Mouse (Mus musculus) liver, adult 2 months (tissue): ENCODE data around the gene Kdm4a. TPM values are rescaled to one million over a fixed set of nuclear protein-coding genes. Genes with fewer than 3 reads are reported as not detected.
A peak's percentile ranks its signal among the peaks of the same experiment; 100 is the strongest.

Experiments
- DNase-seq: peaks from one replicate; pipeline ENCODE4 v3.0.0-alpha.2; 2011; ENCODE audit warnings: low read depth, low spot score; ENCODE audit errors: extremely low read depth
- H3K27ac ChIP-seq: fragments of 200-500 bp; replicated peaks from 2 replicates; pipeline ENCODE4 v1.5.1; 2012; ENCODE audit warnings: low read depth, mild to moderate bottlenecking, control low read depth, inconsistent platforms, low read length; ENCODE audit not compliant: insufficient read depth
- H3K27me3 ChIP-seq: fragments of 200-500 bp; 2 replicates; pipeline ENCODE4 v1.6.1; 2012; ENCODE audit warnings: mild to moderate bottlenecking, moderate library complexity, low read length, inconsistent platforms; ENCODE audit not compliant: control insufficient read depth, insufficient read depth
- H3K36me3 ChIP-seq: fragments of 200-500 bp; 2 replicates; pipeline ENCODE4 v1.6.1; 2012; ENCODE audit warnings: low read length, inconsistent platforms; ENCODE audit not compliant: control insufficient read depth, insufficient read depth
- H3K4me1 ChIP-seq: fragments of 200-500 bp; 2 replicates; pipeline ENCODE4 v1.6.1; 2011; ENCODE audit warnings: low read length; ENCODE audit not compliant: control insufficient read depth, insufficient read depth
- H3K4me3 ChIP-seq: fragments of 200-500 bp; 2 replicates; pipeline ENCODE4 v1.5.1; 2011; ENCODE audit warnings: low read depth, mild to moderate bottlenecking, control low read depth, low read length, moderate library complexity; ENCODE audit not compliant: insufficient read depth
- H3K79me2 ChIP-seq: fragments of 200-500 bp; 2 replicates; pipeline ENCODE4 v1.6.1; 2012; ENCODE audit warnings: inconsistent platforms, mild to moderate bottlenecking, low read length, moderate library complexity; ENCODE audit not compliant: control insufficient read depth, insufficient read depth
- H3K9ac ChIP-seq: fragments of 200-500 bp; 2 replicates; pipeline ENCODE4 v1.6.1; 2012; ENCODE audit warnings: low read depth, mild to moderate bottlenecking, control low read depth, inconsistent platforms, low read length
- CTCF ChIP-seq: fragments of 200-500 bp; IDR thresholded peaks from 2 replicates; pipeline ENCODE4 v1.5.1; 2011; ENCODE audit warnings: low read depth, low read length, control low read depth
- POLR2A ChIP-seq: fragments of 200-500 bp; IDR thresholded peaks from 2 replicates; pipeline ENCODE4 v1.6.1; 2011; ENCODE audit warnings: low read length, control low read depth; ENCODE audit not compliant: insufficient read depth; ENCODE audit errors: extremely low read depth
- WGBS: fragments of 180-500 bp; shearing (Covaris S2); methylation state at CpG from one replicate; pipeline ENCODE4 v1.1.7; 2018; 5-methylcytosine and 5-hydroxymethylcytosine counted together
- polyA plus RNA-seq: library from polyadenylated mRNA; depleted of rRNA; stranded (reverse); fragments of >200 nt; gene quantifications from 2 replicates; pipeline ENCODE4 v1.2.3, GENCODE M21; 2012
- total RNA-seq: library from RNA; depleted of rRNA; stranded (reverse); fragments of >200 nt; gene quantifications from 2 replicates; pipeline ENCODE4 v1.2.3, GENCODE M21; 2014

The Kdm4a gene
- total and polyA plus RNA-seq, 2 experiments, result 10.5 to 15.3 TPM

- peaks cover 7% of the 10 kb centered on the region; the same call in 1 of the 2 replicates for H3K36me3 ChIP-seq
- H3K27me3 ChIP-seq, result no peaks in the 10 kb centered on the region
- no peak for TF ChIP-seq POLR2A
- no peak for TF ChIP-seq CTCF
- no peak overlapping the region for H3K9ac ChIP-seq
- H3K4me3 ChIP-seq, result no peak overlapping the region
- no peak overlapping the region for H3K27ac ChIP-seq
- peaks cover 35% of the 10 kb centered on the region for H3K79me2 ChIP-seq
- WGBS, result 83% methylated on average over 7 of the region's 7 CpGs
- DNase-seq, result no peak
- H3K4me1 ChIP-seq, result no peaks in the 10 kb centered on the region
Measured at GRCm38 (mm10) chr4:118108779-118109178, 71.1 kb downstream of the Kdm4a start.

- WGBS, result 90% methylated on average over 3 of the region's 3 CpGs
Measured at GRCm38 (mm10) chr4:118105256-118106053, 74.4 kb downstream of the Kdm4a start.

GRCm38 (mm10) chr4:118103280-118103830 lies 76.5 kb downstream of the Kdm4a start:
- DNase-seq, result no peak
- H3K9ac ChIP-seq, result no peak overlapping the region
- H3K4me1 ChIP-seq, result no peaks in the 10 kb centered on the region
- H3K4me3 ChIP-seq, result no peak overlapping the region
- 79% methylated on average over 8 of the region's 8 CpGs for WGBS
- H3K36me3 ChIP-seq, result peaks cover 7% of the 10 kb centered on the region; the same call in 1 of the 2 replicates
- H3K27me3 ChIP-seq, result no peaks in the 10 kb centered on the region
- H3K27ac ChIP-seq, result no peak overlapping the region
- TF ChIP-seq POLR2A (no peak), CTCF (no peak)
- peaks cover 12% of the 10 kb centered on the region; the same call in 1 of the 2 replicates for H3K79me2 ChIP-seq

More at GRCm38 (mm10) chr4:118105256-118106053, 74.4 kb downstream of the Kdm4a start:
- Histone ChIP-seq H3K79me2 (peaks cover 17% of the 10 kb centered on the region), H3K27ac (no peak overlapping the region), H3K4me1 (no peaks in the 10 kb centered on the region), H3K36me3 (peaks cover 7% of the 10 kb centered on the region; the same call in 1 of the 2 replicates), H3K27me3 (no peaks in the 10 kb centered on the region), H3K4me3 (no peak overlapping the region), H3K9ac (no peak overlapping the region)
- no peak for DNase-seq
- no peak for TF ChIP-seq POLR2A
- TF ChIP-seq CTCF, result no peak

- Histone ChIP-seq H3K9ac (no peak overlapping the region), H3K4me1 (no peaks in the 10 kb centered on the region), H3K36me3 (peaks cover 4% of the 10 kb centered on the region; the same call in 1 of the 2 replicates), H3K27ac (no peak overlapping the region), H3K4me3 (no peak overlapping the region), H3K79me2 (peaks cover 26% of the 10 kb centered on the region; the same call in 1 of the 2 replicates), H3K27me3 (no peaks in the 10 kb centered on the region)
- TF ChIP-seq POLR2A, result no peak
- TF ChIP-seq CTCF, result no peak
- DNase-seq, result peak; percentile 57
- 41% methylated on average over 6 of the region's 6 CpGs for WGBS
Measured at GRCm38 (mm10) chr4:118101497-118101896, 78.3 kb downstream of the Kdm4a start.

GRCm38 (mm10) chr4:118099637-118100364 lies 80.0 kb downstream of the Kdm4a start:
- no peaks in the 10 kb centered on the region for H3K4me1 ChIP-seq
- peaks cover 4% of the 10 kb centered on the region; the same call in 1 of the 2 replicates for H3K36me3 ChIP-seq
- 82% methylated on average over 8 of the region's 8 CpGs for WGBS
- TF ChIP-seq POLR2A (no peak), CTCF (no peak)
- H3K27ac ChIP-seq, result no peak overlapping the region
- no peaks in the 10 kb centered on the region for H3K27me3 ChIP-seq
- DNase-seq, result no peak
- H3K4me3 ChIP-seq, result no peak overlapping the region
- H3K79me2 ChIP-seq, result peaks cover 30% of the 10 kb centered on the region; the same call in 1 of the 2 replicates
- H3K9ac ChIP-seq, result no peak overlapping the region
